Mouse (Mus musculus) lung, adult 18-20 months (tissue): ENCODE data around the gene Jam2.

Source experiments
- DNase-seq, 2 experiments: peaks; one replicate each; pipeline ENCODE4 v3.0.0; 2022; ENCODE audit warnings: mixed read lengths in 2 of 2

The Jam2 gene

DNA sequence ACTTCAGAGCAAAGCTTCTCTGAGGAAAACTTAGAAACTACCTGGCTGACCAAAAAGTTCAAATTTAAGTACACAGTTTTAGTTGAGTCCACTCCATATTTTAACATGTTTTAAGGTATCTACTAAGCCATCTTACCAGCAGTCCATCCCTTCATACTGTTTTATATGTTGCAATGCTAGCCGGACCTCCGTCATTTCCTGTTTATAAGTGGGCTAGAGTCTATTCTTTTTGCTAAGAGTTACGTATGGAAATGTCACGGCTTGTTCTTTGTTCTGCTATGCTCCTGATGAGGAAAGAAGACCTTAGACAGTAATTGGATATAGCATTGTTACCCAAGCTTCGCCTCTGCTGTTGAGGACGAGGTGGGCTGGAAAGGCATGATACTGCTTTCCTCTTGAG lies 79.6 kb downstream of the Jam2 start:
- DNase-seq: no peak

DNA sequence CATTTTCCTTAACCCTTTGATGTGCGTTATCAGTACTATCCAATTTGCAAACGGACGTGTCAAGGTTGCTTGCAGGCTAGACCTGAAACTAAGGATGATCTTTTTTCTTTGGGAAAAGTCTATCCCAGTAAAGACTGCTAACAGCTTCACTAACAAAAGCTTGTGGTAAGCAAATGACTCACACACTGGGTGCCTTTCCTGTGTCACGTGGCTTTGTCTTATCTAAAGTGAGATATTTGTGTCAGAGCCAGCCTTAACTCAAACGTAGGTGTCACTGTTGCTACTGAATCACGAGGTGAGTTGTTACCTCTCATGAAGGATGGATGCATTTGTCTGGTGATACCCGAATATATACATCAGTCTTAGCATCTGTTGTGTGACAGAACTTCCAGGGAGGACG lies 90.7 kb downstream of the Jam2 start:
- no peak for DNase-seq

DNA sequence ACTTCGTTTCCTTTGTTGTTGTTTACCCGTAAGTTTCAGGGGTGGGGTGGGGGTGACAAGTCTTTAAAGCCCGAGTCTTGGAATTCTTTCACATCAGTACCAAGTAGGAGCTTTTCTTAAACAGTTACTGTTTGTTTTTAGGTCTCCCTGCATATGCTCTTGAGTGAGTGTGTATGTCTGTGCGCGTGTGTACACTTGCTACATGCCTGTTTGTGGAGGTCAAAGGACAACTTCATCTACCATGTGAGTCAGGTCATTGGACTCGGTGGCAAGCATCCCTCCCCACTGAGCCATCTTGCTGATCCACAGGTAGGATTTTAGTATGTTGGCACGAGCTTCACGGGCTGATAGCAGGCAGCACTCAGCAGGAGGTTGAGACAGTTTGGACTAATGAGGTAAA lies 99.9 kb downstream of the Jam2 start:
- no peak for DNase-seq

DNA sequence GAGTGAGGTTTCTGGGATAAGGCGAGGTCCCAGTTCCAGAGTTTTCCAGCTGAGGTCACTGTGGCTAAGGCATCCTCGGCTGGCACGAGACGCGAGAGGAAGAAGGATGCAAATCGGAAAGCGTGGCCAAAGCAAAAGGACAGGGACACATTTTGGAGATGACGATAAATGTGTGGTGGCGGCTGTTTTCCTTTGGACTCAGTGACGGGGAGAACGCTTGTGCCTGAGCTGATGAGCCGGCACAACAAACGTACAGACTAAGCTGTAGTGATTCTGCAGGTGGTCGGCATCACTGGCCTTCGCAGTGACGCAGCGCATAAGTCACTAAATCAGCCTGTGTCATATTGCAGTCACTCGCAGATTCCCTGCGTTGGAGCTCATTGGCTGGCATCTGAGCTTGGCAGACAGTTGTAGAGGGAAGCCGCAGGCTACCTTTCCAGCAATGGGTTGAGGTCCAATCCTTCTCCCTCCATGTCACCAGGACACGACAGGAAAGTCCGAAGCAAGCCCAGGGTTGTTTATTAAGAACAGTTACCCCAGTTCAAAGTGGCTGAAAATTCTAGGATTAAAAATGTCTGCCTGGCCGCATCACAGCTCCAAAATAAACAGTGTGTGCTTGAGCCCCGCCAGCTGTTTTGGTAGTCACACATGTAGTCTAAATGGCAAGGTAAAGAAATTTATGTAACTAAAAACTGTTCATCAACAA lies 101.2 kb downstream of the Jam2 start:
- peak in 1 of 2 experiments; percentile 3 for DNase-seq
